Mouse (Mus musculus) E14TG2a.4 (cell line): ENCODE data around the gene Gdpd3.

Experiments used
- H3K27me3 ChIP-seq: 2 replicates; pipeline ENCODE4 v1.6.1; 2014; ENCODE audit warnings: low read length, control low read depth; ENCODE audit not compliant: insufficient read depth
- H3K36me3 ChIP-seq: 2 replicates; pipeline ENCODE4 v1.6.1; 2014; ENCODE audit warnings: low read length, control low read depth; ENCODE audit not compliant: insufficient read depth
- H3K4me1 ChIP-seq: replicated peaks from 2 replicates; pipeline ENCODE4 v1.6.1; 2014; ENCODE audit warnings: low read depth, low read length, control low read depth
- H3K4me3 ChIP-seq: replicated peaks from 2 replicates; pipeline ENCODE4 v1.5.1; 2014; ENCODE audit warnings: mild to moderate bottlenecking, low read length
- H3K9me3 ChIP-seq: 2 replicates; pipeline ENCODE4 v1.6.1; 2014; ENCODE audit warnings: low read length, control low read depth
- CTCF ChIP-seq: conservative IDR thresholded peaks from 2 replicates; pipeline ENCODE4 v1.5.1; 2014; ENCODE audit warnings: low read length
- NANOG ChIP-seq: IDR thresholded peaks from 2 replicates; pipeline ENCODE4 v1.6.1; 2014; ENCODE audit warnings: borderline replicate concordance, low read length, mixed read lengths
- POU5F1 ChIP-seq: IDR thresholded peaks from 2 replicates; pipeline ENCODE4 v1.6.1; 2014; ENCODE audit warnings: low read length, borderline replicate concordance

Gdpd3 gene

GRCm38 (mm10) chr7:126754866-126755265 lies 11.3 kb upstream of the Gdpd3 start:
- Histone ChIP-seq H3K9me3 (no peaks in the 10 kb centered on the region), H3K4me3 (0 out of 2 replicates have a peak overlapping the region, but pooled peaks have one; percentile 10), H3K36me3 (no peaks in the 10 kb centered on the region), H3K27me3 (no peaks in the 10 kb centered on the region), H3K4me1 (peaks cover 27% of the 10 kb centered on the region)
- peak; percentile 93 for TF ChIP-seq CTCF
- no peak for TF ChIP-seq NANOG

GRCm38 (mm10) chr7:126758539-126758938 lies 7.6 kb upstream of the Gdpd3 start:
- Histone ChIP-seq H3K9me3 (no peaks in the 10 kb centered on the region), H3K36me3 (peaks cover 27% of the 10 kb centered on the region), H3K4me3 (no peak overlapping the region), H3K27me3 (no peaks in the 10 kb centered on the region), H3K4me1 (peaks cover 64% of the 10 kb centered on the region)
- TF ChIP-seq POU5F1 (no peak), NANOG (no peak), CTCF (no peak)

GRCm38 (mm10) chr7:126759050-126759671 lies 7.0 kb upstream of the Gdpd3 start, which contains the start of gene Mapk3:
TSS of gene Mapk3 (plus strand) at chr7:126759601.
- TF ChIP-seq POU5F1 (no peak), CTCF (peak; percentile 45), NANOG (no peak)
- peaks cover 33% of the 10 kb centered on the region for H3K36me3 ChIP-seq
- H3K4me1 ChIP-seq: peaks cover 66% of the 10 kb centered on the region
- no peaks in the 10 kb centered on the region for H3K27me3 ChIP-seq
- no peaks in the 10 kb centered on the region for H3K9me3 ChIP-seq
- peak within 1 kb of the TSS; percentile 94 for H3K4me3 ChIP-seq

- TF ChIP-seq CTCF (no peak), POU5F1 (no peak)
- H3K4me3 ChIP-seq: peak overlapping the region; percentile 94
- peaks cover 67% of the 10 kb centered on the region for H3K4me1 ChIP-seq
- H3K36me3 ChIP-seq: peaks cover 40% of the 10 kb centered on the region
- no peaks in the 10 kb centered on the region for H3K9me3 ChIP-seq
- no peaks in the 10 kb centered on the region for H3K27me3 ChIP-seq
Measured at GRCm38 (mm10) chr7:126759672-126760390, 6.3 kb upstream of the Gdpd3 start.

DNA sequence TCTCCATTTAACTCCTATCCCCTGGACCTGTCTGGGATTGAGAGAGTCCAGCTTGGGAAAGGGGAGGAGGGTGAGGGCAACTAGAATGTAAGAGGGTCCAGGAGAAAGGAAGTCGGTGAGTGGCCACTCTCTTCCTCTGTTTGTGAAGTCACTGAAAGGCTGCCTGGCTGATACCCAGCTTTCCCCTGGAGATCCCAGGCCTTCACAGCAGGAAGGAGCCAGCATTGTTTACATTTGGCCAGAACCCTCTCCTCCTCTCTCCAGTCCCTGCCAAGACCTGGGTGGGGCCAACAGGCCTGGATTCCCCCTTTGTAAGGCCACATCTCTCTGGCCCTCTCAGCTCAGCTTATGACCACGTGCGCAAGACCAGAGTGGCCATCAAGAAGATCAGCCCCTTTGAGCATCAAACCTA lies 5.7 kb upstream of the Gdpd3 start:
- Histone ChIP-seq H3K27me3 (no peaks in the 10 kb centered on the region), H3K4me1 (peaks cover 67% of the 10 kb centered on the region), H3K4me3 (peak overlapping the region; percentile 94), H3K36me3 (peaks cover 46% of the 10 kb centered on the region), H3K9me3 (no peaks in the 10 kb centered on the region)
- no peak for TF ChIP-seq POU5F1
- no peak for TF ChIP-seq CTCF
- no peak for TF ChIP-seq NANOG

GRCm38 (mm10) chr7:126760956-126761355 lies 5.2 kb upstream of the Gdpd3 start:
- TF ChIP-seq POU5F1 (no peak), CTCF (no peak), NANOG (no peak)
- Histone ChIP-seq H3K4me3 (peak overlapping the region; percentile 94), H3K27me3 (no peaks in the 10 kb centered on the region), H3K4me1 (peaks cover 73% of the 10 kb centered on the region), H3K9me3 (no peaks in the 10 kb centered on the region), H3K36me3 (peaks cover 51% of the 10 kb centered on the region)

DNA sequence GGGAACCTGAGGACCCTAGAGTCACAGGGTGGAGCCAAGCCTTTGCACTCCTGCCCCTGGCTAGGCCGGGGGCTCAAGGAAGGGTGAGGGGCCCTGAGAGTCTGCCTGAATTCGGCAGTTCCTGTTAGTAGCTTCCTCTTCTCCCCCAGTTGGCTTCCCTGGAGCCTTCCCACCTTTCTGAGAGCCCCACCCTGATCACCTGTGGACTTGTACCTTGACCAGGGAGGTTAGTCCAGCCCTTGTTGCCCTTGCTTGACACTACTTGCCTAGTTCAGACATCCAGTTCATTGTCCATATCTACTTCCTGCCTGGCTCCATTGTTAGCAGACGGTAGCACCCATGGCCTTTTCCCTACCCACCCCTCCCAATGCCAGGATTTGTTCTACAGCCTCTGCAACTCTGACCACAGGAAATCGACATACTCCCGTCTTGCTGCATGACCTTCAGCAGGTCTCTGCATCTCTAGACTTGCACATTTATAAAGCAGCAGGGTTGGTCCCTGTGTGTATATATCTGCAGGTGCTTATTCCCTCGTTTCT lies 4.5 kb upstream of the Gdpd3 start:
- Histone ChIP-seq H3K27me3 (no peaks in the 10 kb centered on the region), H3K4me1 (peaks cover 79% of the 10 kb centered on the region), H3K4me3 (peak overlapping the region; percentile 94), H3K36me3 (peaks cover 58% of the 10 kb centered on the region), H3K9me3 (no peaks in the 10 kb centered on the region)
- TF ChIP-seq CTCF (no peak), POU5F1 (no peak), NANOG (no peak)

GRCm38 (mm10) chr7:126762471-126763008 lies 3.6 kb upstream of the Gdpd3 start:
- no peaks in the 10 kb centered on the region for H3K27me3 ChIP-seq
- H3K4me1 ChIP-seq: peaks cover 86% of the 10 kb centered on the region
- TF ChIP-seq POU5F1: no peak
- no peak for TF ChIP-seq NANOG
- no peak for TF ChIP-seq CTCF

More at GRCm38 (mm10) chr7:126762471-126763008, 3.6 kb upstream of the Gdpd3 start:
- H3K36me3 ChIP-seq: peaks cover 67% of the 10 kb centered on the region
- H3K4me3 ChIP-seq: peak overlapping the region; percentile 35
- no peaks in the 10 kb centered on the region for H3K9me3 ChIP-seq
